Mouse (Mus musculus): ENCODE measurements around the gene Magi1.

Magi1 gene

GRCm38 (mm10) chr6:93771081-93771480 lies 512.6 kb downstream of the Magi1 start:
- in situ Hi-C loops (cut with MboI; ENCODE audit: low pct_unique_long_range_greater_than_20kb in 1 of 2, low sequenced_read_pairs in 2 of 2, unreplicated experiment in 1 of 2): loop anchor here in 1 of 2 experiments (25.0 kb wide), 1 partner anchor 216 kb away; no protein-coding TSS in a partner anchor

GRCm38 (mm10) chr6:93770283-93771025 lies 513.3 kb downstream of the Magi1 start:
- in situ Hi-C loops (cut with MboI; ENCODE audit: low pct_unique_long_range_greater_than_20kb in 1 of 2, low sequenced_read_pairs in 2 of 2, unreplicated experiment in 1 of 2): loop anchor here in 1 of 2 experiments (25.0 kb wide), 1 partner anchor 217 kb away; no protein-coding TSS in a partner anchor

GRCm38 (mm10) chr6:93758114-93758513 lies 525.6 kb downstream of the Magi1 start:
- in situ Hi-C loops (cut with MboI; ENCODE audit: low pct_unique_long_range_greater_than_20kb in 1 of 2, low sequenced_read_pairs in 2 of 2, unreplicated experiment in 1 of 2): loop anchor here (10.0 to 25.0 kb wide), 2 partner anchors 229 to 287 kb away; no protein-coding TSS in a partner anchor

- in situ Hi-C loops (cut with MboI; ENCODE audit: low pct_unique_long_range_greater_than_20kb in 1 of 2, low sequenced_read_pairs in 2 of 2, unreplicated experiment in 1 of 2): loop anchor here (10.0 to 25.0 kb wide), 2 partner anchors 230 to 287 kb away; no protein-coding TSS in a partner anchor
Observed at GRCm38 (mm10) chr6:93757353-93758087, 526.2 kb downstream of the Magi1 start.

- in situ Hi-C loops (cut with MboI; ENCODE audit: low pct_unique_long_range_greater_than_20kb in 1 of 2, low sequenced_read_pairs in 2 of 2, unreplicated experiment in 1 of 2): loop anchor here in 1 of 2 experiments (25.0 kb wide), 1 partner anchor 956 kb away; no protein-coding TSS in a partner anchor
Observed at GRCm38 (mm10) chr6:93743145-93743544, 540.6 kb downstream of the Magi1 start.

- in situ Hi-C loops (cut with MboI; ENCODE audit: low pct_unique_long_range_greater_than_20kb in 1 of 2, low sequenced_read_pairs in 2 of 2, unreplicated experiment in 1 of 2): loop anchor here in 1 of 2 experiments (25.0 kb wide), 1 partner anchor 952 kb away; no protein-coding TSS in a partner anchor
Observed at GRCm38 (mm10) chr6:93739786-93740185, 543.9 kb downstream of the Magi1 start.

GRCm38 (mm10) chr6:93737083-93737482 lies 546.6 kb downstream of the Magi1 start:
- in situ Hi-C loops (cut with MboI; ENCODE audit: low pct_unique_long_range_greater_than_20kb in 1 of 2, low sequenced_read_pairs in 2 of 2, unreplicated experiment in 1 of 2): loop anchor here in 1 of 2 experiments (25.0 kb wide), 1 partner anchor 950 kb away; no protein-coding TSS in a partner anchor

- in situ Hi-C loops (cut with MboI; ENCODE audit: low pct_unique_long_range_greater_than_20kb in 1 of 2, low sequenced_read_pairs in 2 of 2, unreplicated experiment in 1 of 2): loop anchor here in 1 of 2 experiments (25.0 kb wide), 1 partner anchor 949 kb away; no protein-coding TSS in a partner anchor
Observed at GRCm38 (mm10) chr6:93736071-93736470, 547.6 kb downstream of the Magi1 start.

GRCm38 (mm10) chr6:93733800-93734199 lies 549.9 kb downstream of the Magi1 start:
- in situ Hi-C loops (cut with MboI; ENCODE audit: low pct_unique_long_range_greater_than_20kb in 1 of 2, low sequenced_read_pairs in 2 of 2, unreplicated experiment in 1 of 2): loop anchor here in 1 of 2 experiments (25.0 kb wide), 1 partner anchor 946 kb away; no protein-coding TSS in a partner anchor

- in situ Hi-C loops (cut with MboI; ENCODE audit: low pct_unique_long_range_greater_than_20kb in 1 of 2, low sequenced_read_pairs in 2 of 2, unreplicated experiment in 1 of 2): loop anchor here in 1 of 2 experiments (25.0 kb wide), 1 partner anchor 942 kb away; no protein-coding TSS in a partner anchor
Observed at GRCm38 (mm10) chr6:93729702-93730101, 554.0 kb downstream of the Magi1 start.

GRCm38 (mm10) chr6:93728791-93729190 lies 554.9 kb downstream of the Magi1 start:
- in situ Hi-C loops (cut with MboI; ENCODE audit: low pct_unique_long_range_greater_than_20kb in 1 of 2, low sequenced_read_pairs in 2 of 2, unreplicated experiment in 1 of 2): loop anchor here in 1 of 2 experiments (25.0 kb wide), 1 partner anchor 941 kb away; no protein-coding TSS in a partner anchor

- in situ Hi-C loops (cut with MboI; ENCODE audit: low pct_unique_long_range_greater_than_20kb in 1 of 2, low sequenced_read_pairs in 2 of 2, unreplicated experiment in 1 of 2): loop anchor here in 1 of 2 experiments (25.0 kb wide), 1 partner anchor 940 kb away; no protein-coding TSS in a partner anchor
Observed at GRCm38 (mm10) chr6:93727630-93728178, 556.0 kb downstream of the Magi1 start.

- in situ Hi-C loops (cut with MboI; ENCODE audit: low pct_unique_long_range_greater_than_20kb in 1 of 2, low sequenced_read_pairs in 2 of 2, unreplicated experiment in 1 of 2): loop anchor here in 1 of 2 experiments (25.0 kb wide), 1 partner anchor 940 kb away; no protein-coding TSS in a partner anchor
Observed at GRCm38 (mm10) chr6:93726829-93727455, 556.8 kb downstream of the Magi1 start.

GRCm38 (mm10) chr6:93726121-93726520 lies 557.6 kb downstream of the Magi1 start:
- in situ Hi-C loops (cut with MboI; ENCODE audit: low pct_unique_long_range_greater_than_20kb in 1 of 2, low sequenced_read_pairs in 2 of 2, unreplicated experiment in 1 of 2): loop anchor here in 1 of 2 experiments (25.0 kb wide), 1 partner anchor 939 kb away; no protein-coding TSS in a partner anchor

- in situ Hi-C loops (cut with MboI; ENCODE audit: low pct_unique_long_range_greater_than_20kb in 1 of 2, low sequenced_read_pairs in 2 of 2, unreplicated experiment in 1 of 2): loop anchor here in 1 of 2 experiments (25.0 kb wide), 1 partner anchor 937 kb away; no protein-coding TSS in a partner anchor
Observed at GRCm38 (mm10) chr6:93724749-93725148, 559.0 kb downstream of the Magi1 start.

- in situ Hi-C loops (cut with MboI; ENCODE audit: low pct_unique_long_range_greater_than_20kb in 1 of 2, low sequenced_read_pairs in 2 of 2, unreplicated experiment in 1 of 2): no loop called here
Observed at GRCm38 (mm10) chr6:93723226-93723625, 560.5 kb downstream of the Magi1 start.

- in situ Hi-C loops (cut with MboI; ENCODE audit: low pct_unique_long_range_greater_than_20kb in 1 of 2, low sequenced_read_pairs in 2 of 2, unreplicated experiment in 1 of 2): no loop called here
Observed at GRCm38 (mm10) chr6:93719532-93719931, 564.2 kb downstream of the Magi1 start.

GRCm38 (mm10) chr6:93718385-93718784 lies 565.3 kb downstream of the Magi1 start:
- in situ Hi-C loops (cut with MboI; ENCODE audit: low pct_unique_long_range_greater_than_20kb in 1 of 2, low sequenced_read_pairs in 2 of 2, unreplicated experiment in 1 of 2): no loop called here

Measured in mouse embryonic stem cell (cell line).